Mouse (Mus musculus) liver, postnatal 0 days (tissue): Measurements from ENCODE around the gene Traf7. TPM values are rescaled to one million over a fixed set of nuclear protein-coding genes. Genes with fewer than 3 reads are reported as not detected.
A peak's percentile ranks its signal among the peaks of the same experiment; 100 is the strongest.

Experiments used
- ATAC-seq: fragments of 200-750 bp; cut with Nextera tagmentation; 2 replicates; pipeline ENCODE4 v1.8.0; 2017; ENCODE audit warnings: mild to moderate bottlenecking, moderate library complexity
- DNase-seq: peaks from one replicate; pipeline ENCODE4 v3.0.0-alpha.2; 2016
- H3K27ac ChIP-seq: fragments of 300-500 bp; sonication (generic); 2 replicates; pipeline ENCODE4 v1.5.1; 2014; ENCODE audit warnings: antibody characterized with exemption, moderate library complexity, mild to moderate bottlenecking, low read depth
- H3K27me3 ChIP-seq: fragments of 300-500 bp; sonication (generic); 2 replicates; pipeline ENCODE4 v1.6.1; 2014; ENCODE audit warnings: low read length, control low read depth, mixed read lengths; ENCODE audit not compliant: insufficient read depth
- H3K36me3 ChIP-seq: fragments of 300-500 bp; sonication (generic); replicated peaks from 2 replicates; pipeline ENCODE4 v1.6.1; 2014; ENCODE audit warnings: mild to moderate bottlenecking, control low read depth, low read length, moderate library complexity, mixed read lengths; ENCODE audit not compliant: insufficient read depth
- H3K4me1 ChIP-seq: fragments of 300-500 bp; sonication (generic); 2 replicates; pipeline ENCODE4 v1.6.1; 2014; ENCODE audit warnings: antibody characterized with exemption, mild to moderate bottlenecking, control low read depth; ENCODE audit not compliant: insufficient read depth
- H3K4me2 ChIP-seq: fragments of 300-500 bp; sonication (generic); 2 replicates; pipeline ENCODE4 v1.6.1; 2014; ENCODE audit warnings: low read depth, mild to moderate bottlenecking, low read length, moderate library complexity, mixed read lengths
- H3K4me3 ChIP-seq: fragments of 300-500 bp; sonication (generic); 2 replicates; pipeline ENCODE4 v1.5.1; 2014; ENCODE audit warnings: low read depth, low read length
- H3K9ac ChIP-seq: fragments of 300-500 bp; sonication (generic); replicated peaks from 2 replicates; pipeline ENCODE4 v1.6.1; 2014; ENCODE audit warnings: mild to moderate bottlenecking, moderate library complexity
- H3K9me3 ChIP-seq: fragments of 300-500 bp; sonication (generic); 2 replicates; pipeline ENCODE4 v1.6.1; 2016; ENCODE audit warnings: mild to moderate bottlenecking, control low read depth, low read length, mixed read lengths
- CTCF ChIP-seq: sonication (generic); IDR thresholded peaks from 2 replicates; pipeline ENCODE4 v1.5.1; 2016; ENCODE audit warnings: antibody characterized with exemption, low read depth
- EP300 ChIP-seq: IDR thresholded peaks from 2 replicates; pipeline ENCODE4 v1.6.1; 2016; ENCODE audit warnings: antibody characterized with exemption, low read depth, mild to moderate bottlenecking
- WGBS: fragments of 180-500 bp; shearing (Covaris S2); extraction: QIAGEN DNeasy Blood & Tissue Kit; methylation state at CpG from one replicate; pipeline ENCODE4 v1.1.7; 2014; ENCODE audit not compliant: insufficient replicate concordance; 5-methylcytosine and 5-hydroxymethylcytosine counted together
- polyA plus RNA-seq: library from polyadenylated mRNA; unstranded; fragments of >200 nt; fragmentation: Nextera tagmentation; extraction: Ambion mirVana; gene quantifications from 2 replicates; pipeline ENCODE4 v1.2.1, GENCODE M21; 2015

Traf7 gene
- polyA plus RNA-seq, 1 experiment from 2014 or later = 17.2 TPM

DNA sequence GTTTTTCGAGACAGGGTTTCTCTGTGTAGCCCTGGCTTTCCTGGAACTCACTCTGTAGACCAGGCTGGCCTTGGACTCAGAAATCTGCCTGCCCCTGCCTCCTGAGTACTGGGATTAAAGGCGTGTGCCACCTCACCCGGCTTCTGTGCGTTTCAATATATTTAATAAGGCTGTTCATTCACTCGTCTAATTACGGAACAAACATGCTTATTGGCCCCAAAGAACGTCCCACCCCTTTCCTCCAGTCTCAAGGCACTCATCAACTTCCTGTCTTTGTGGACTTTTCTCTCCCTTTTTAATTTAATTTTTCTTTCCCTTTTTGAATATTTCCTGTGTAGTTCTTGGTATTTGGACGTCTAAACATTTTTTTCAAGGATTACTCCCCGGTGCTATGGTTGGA lies 20.7 kb upstream of the Traf7 start:
- no peaks in the 10 kb centered on the region for H3K36me3 ChIP-seq
- peaks cover 18% of the 10 kb centered on the region for H3K4me1 ChIP-seq
- peak overlapping the region; percentile 100 for H3K4me2 ChIP-seq
- peak overlapping the region; percentile 60 for H3K9ac ChIP-seq
- H3K27me3 ChIP-seq = no peaks in the 10 kb centered on the region
- H3K4me3 ChIP-seq = peak overlapping the region; percentile 82
- no peak for TF ChIP-seq CTCF
- no peak for TF ChIP-seq EP300
- H3K9me3 ChIP-seq = no peaks in the 10 kb centered on the region
- ATAC-seq (no peak), DNase-seq (no peak)
- 16% methylated on average over 9 of the region's 9 CpGs for WGBS
- peak overlapping the region; percentile 90; the same call in 1 of the 2 replicates for H3K27ac ChIP-seq

DNA sequence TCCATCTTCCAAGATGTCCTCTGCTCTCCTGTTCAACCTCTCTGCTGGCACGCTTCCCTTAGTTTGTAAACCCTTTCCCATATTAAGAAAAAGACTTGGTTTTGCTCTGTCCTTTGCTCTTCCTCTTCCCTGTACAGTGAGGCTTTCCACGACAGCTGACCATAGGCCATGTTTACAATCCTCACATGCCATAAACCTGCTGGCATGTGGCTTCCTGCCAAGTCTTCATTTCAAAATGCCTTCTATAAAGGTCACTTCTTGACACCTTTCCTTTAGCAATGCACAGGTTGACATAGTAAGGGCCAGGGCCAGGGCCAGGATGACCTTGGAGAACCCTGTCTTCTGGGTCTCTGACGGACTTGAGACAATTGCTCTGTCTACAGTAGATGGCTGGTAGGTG lies 18.5 kb upstream of the Traf7 start:
- H3K27me3 ChIP-seq = no peaks in the 10 kb centered on the region
- H3K4me3 ChIP-seq = no peak overlapping the region
- TF ChIP-seq EP300 = no peak
- no peak for TF ChIP-seq CTCF
- no peaks in the 10 kb centered on the region for H3K36me3 ChIP-seq
- no peak overlapping the region for H3K27ac ChIP-seq
- H3K4me2 ChIP-seq = no peak overlapping the region
- H3K9me3 ChIP-seq = no peaks in the 10 kb centered on the region
- WGBS = 73% methylated on average over 3 of the region's 3 CpGs
- DNase-seq (no peak), ATAC-seq (no peak)
- peaks cover 15% of the 10 kb centered on the region for H3K4me1 ChIP-seq
- no peak overlapping the region for H3K9ac ChIP-seq

DNA sequence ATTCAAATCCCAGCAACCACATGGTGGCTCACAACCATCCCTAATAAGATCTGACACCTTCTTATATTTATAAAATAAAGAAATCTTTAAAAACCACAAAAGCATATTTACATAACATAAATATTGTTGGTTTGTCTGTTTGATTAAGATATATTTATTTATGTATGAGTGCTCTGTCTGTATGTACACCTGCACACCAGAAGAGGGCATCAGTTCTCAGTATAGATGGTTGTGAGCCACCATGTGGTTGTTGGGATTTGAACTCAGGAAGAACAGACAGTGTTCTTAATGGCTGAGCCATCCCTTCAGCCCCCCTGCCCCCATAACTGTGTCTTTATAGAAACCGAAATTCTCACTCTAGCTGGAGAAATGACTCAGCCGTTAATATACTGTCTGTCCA lies 17.5 kb upstream of the Traf7 start:
- no peak overlapping the region for H3K4me2 ChIP-seq
- no peaks in the 10 kb centered on the region for H3K27me3 ChIP-seq
- ATAC-seq = no peak
- DNase-seq = no peak
- no peaks in the 10 kb centered on the region for H3K9me3 ChIP-seq
- H3K4me1 ChIP-seq = peaks cover 7% of the 10 kb centered on the region
- H3K27ac ChIP-seq = no peak overlapping the region
- no peak overlapping the region for H3K4me3 ChIP-seq
- H3K9ac ChIP-seq = no peak overlapping the region
- H3K36me3 ChIP-seq = no peaks in the 10 kb centered on the region
- no peak for TF ChIP-seq EP300
- 0 out of 2 replicates have a peak, but pooled peaks have one; percentile 4 for TF ChIP-seq CTCF
- 92% methylated on average over 2 of the region's 2 CpGs for WGBS

- peaks cover 7% of the 10 kb centered on the region for H3K4me1 ChIP-seq
- WGBS = 49% methylated on average over 12 of the region's 12 CpGs
- H3K36me3 ChIP-seq = no peaks in the 10 kb centered on the region
- H3K27me3 ChIP-seq = no peaks in the 10 kb centered on the region
- no peaks in the 10 kb centered on the region for H3K9me3 ChIP-seq
- H3K27ac ChIP-seq = no peak overlapping the region
- H3K4me2 ChIP-seq = no peak overlapping the region
- no peak overlapping the region for H3K9ac ChIP-seq
- no peak for ATAC-seq
- no peak for TF ChIP-seq CTCF
- TF ChIP-seq EP300 = no peak
- H3K4me3 ChIP-seq = no peak overlapping the region
- DNase-seq = no peak
These were observed 16.9 kb upstream of the Traf7 start for GRCm38 (mm10) chr17:24544613-24545012.

GRCm38 (mm10) chr17:24540375-24540774 lies 12.6 kb upstream of the Traf7 start:
- peak; percentile 68 for DNase-seq
- Histone ChIP-seq H3K27me3 (no peaks in the 10 kb centered on the region), H3K9me3 (no peaks in the 10 kb centered on the region), H3K9ac (no peak overlapping the region), H3K27ac (no peak overlapping the region), H3K36me3 (no peaks in the 10 kb centered on the region), H3K4me2 (no peak overlapping the region), H3K4me1 (no peaks in the 10 kb centered on the region), H3K4me3 (no peak overlapping the region)
- WGBS = 7% methylated on average over 3 of the region's 3 CpGs
- ATAC-seq = peak; percentile 72
- TF ChIP-seq CTCF = peak; percentile 93
- TF ChIP-seq EP300 = no peak

DNA sequence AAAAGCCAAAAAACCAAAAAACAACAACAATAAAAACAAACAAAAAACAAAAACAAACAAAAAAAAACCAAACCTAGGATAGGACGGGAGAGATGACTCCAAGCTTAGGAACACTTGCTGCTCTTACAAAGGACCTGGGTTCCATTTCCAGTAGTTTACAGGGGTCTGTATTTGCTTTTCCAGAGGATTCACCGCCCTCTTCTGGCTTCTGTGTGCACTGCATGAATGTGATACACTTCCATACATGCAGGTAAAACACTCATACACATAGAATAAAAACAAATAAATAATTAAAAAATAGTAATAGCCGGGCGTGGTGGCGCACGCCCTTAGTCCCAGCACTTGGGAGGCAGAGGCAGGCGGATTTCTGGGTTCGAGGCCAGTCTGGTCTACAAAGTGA lies 11.2 kb upstream of the Traf7 start:
- Histone ChIP-seq H3K9me3 (no peaks in the 10 kb centered on the region), H3K4me2 (no peak overlapping the region), H3K4me3 (no peak overlapping the region), H3K27ac (no peak overlapping the region), H3K27me3 (no peaks in the 10 kb centered on the region), H3K36me3 (no peaks in the 10 kb centered on the region), H3K4me1 (no peaks in the 10 kb centered on the region), H3K9ac (no peak overlapping the region)
- WGBS = 53% methylated on average over 8 of the region's 8 CpGs
- DNase-seq (peak; percentile 47), ATAC-seq (no peak)
- TF ChIP-seq EP300 (no peak), CTCF (peak; percentile 62)

GRCm38 (mm10) chr17:24537536-24537935 lies 9.8 kb upstream of the Traf7 start:
- H3K27me3 ChIP-seq = no peaks in the 10 kb centered on the region
- no peaks in the 10 kb centered on the region for H3K36me3 ChIP-seq
- H3K4me3 ChIP-seq = no peak overlapping the region
- no peaks in the 10 kb centered on the region for H3K9me3 ChIP-seq
- no peak overlapping the region for H3K9ac ChIP-seq
- TF ChIP-seq CTCF (no peak), EP300 (no peak)
- ATAC-seq (no peak), DNase-seq (no peak)
- no peak overlapping the region for H3K27ac ChIP-seq
- peaks cover 10% of the 10 kb centered on the region for H3K4me1 ChIP-seq
- H3K4me2 ChIP-seq = no peak overlapping the region
- 33% methylated on average over 3 of the region's 3 CpGs for WGBS
